Mouse (Mus musculus) small intestine, adult 2 months (tissue): ENCODE results near the gene 4930522H14Rik.

Source experiments
- CTCF ChIP-seq: fragments of 200-500 bp; IDR thresholded peaks from 2 replicates; pipeline ENCODE4 v1.5.1; 2012; ENCODE audit warnings: low read depth, mild to moderate bottlenecking, control low read depth, inconsistent platforms, low read length, moderate library complexity, mixed read lengths; ENCODE audit not compliant: insufficient replicate concordance, insufficient read length; ENCODE audit errors: extremely low read depth
- POLR2A ChIP-seq: fragments of 200-500 bp; IDR thresholded peaks from 2 replicates; pipeline ENCODE4 v1.6.1; 2012; ENCODE audit warnings: low read depth, mild to moderate bottlenecking, control low read depth, inconsistent platforms, low read length, moderate library complexity

GRCm38 (mm10) chr4:109463892-109464291 is 67.2 kb downstream of the 4930522H14Rik start:
- TF ChIP-seq POLR2A, result no peak
- TF ChIP-seq CTCF, result no peak
